In genomic region chr5:120702421-120702820, GRCm38 (mm10) we compare ENCODE assay signal across 9 mouse cellular contexts.
"Had no signal": no experiment of that assay in that cellular context is flagged by ENCODE, and none has a peak within 500 bp of the region (broad histone marks: within the 10 kb centered on the region; RNA-seq: fewer than 3 reads in every experiment).

No protein-coding gene starts in this region.

- DNase-seq: kidney, postnatal 10 days; liver, embryonic 13.5 days; lung, embryonic 14.5 days; right cerebral cortex, adult 18-20 months; right cerebral cortex, postnatal 14 days; right cerebral cortex, postnatal 4 days; thymus, postnatal 36 days had no signal

- ATAC-seq: lung, postnatal 0 days; midbrain, embryonic 15.5 days had no signal
